Mouse (Mus musculus) CH12.LX (cell line): ENCODE results near the gene Nol9. TPM values are rescaled to one million over a fixed set of nuclear protein-coding genes. Genes with fewer than 3 reads are reported as not detected.

Experiments
- DNase-seq: peaks from one replicate; pipeline ENCODE4 v3.0.0-alpha.2; 2013; ENCODE audit errors: extremely low read depth
- H3K27ac ChIP-seq: 2 replicates; pipeline ENCODE4 v1.5.1; 2012; ENCODE audit warnings: low read depth, mild to moderate bottlenecking, control low read depth, moderate library complexity; ENCODE audit not compliant: insufficient read depth
- H3K27me3 ChIP-seq: replicated peaks from 2 replicates; pipeline ENCODE3; 2012; ENCODE audit warnings: inconsistent platforms
- H3K36me3 ChIP-seq, 2 experiments: replicated peaks in 1 of 2; 2 replicates each; pipeline versions ENCODE3 to v1.6.1; 2012; ENCODE audit warnings: inconsistent platforms in 1 of 2, low read length in 1 of 2, mild to moderate bottlenecking in 1 of 2, mixed read lengths in 1 of 2, moderate library complexity in 1 of 2; ENCODE audit not compliant: control insufficient read depth in 1 of 2, insufficient read depth in 1 of 2
- H3K4me1 ChIP-seq, 2 experiments: 2 replicates each; pipeline ENCODE4 v1.6.1; 2012; ENCODE audit warnings: inconsistent platforms in 1 of 2, moderate library complexity in 1 of 2; ENCODE audit not compliant: insufficient read depth in 2 of 2, control insufficient read depth in 1 of 2
- H3K4me2 ChIP-seq: 2 replicates; pipeline ENCODE4 v1.6.1; 2012; ENCODE audit warnings: low read depth, mild to moderate bottlenecking, control low read depth; ENCODE audit not compliant: poor library complexity, insufficient read depth, severe bottlenecking
- H3K4me3 ChIP-seq, 3 experiments: fragments of 150-350 bp in 1 of 3; sonication (generic) in 1 of 3; replicated peaks in 1 of 3; 2 replicates each; pipeline versions ENCODE3 to v1.5.1; 2011 to 2012; ENCODE audit warnings: low read depth in 2 of 3, low read length in 2 of 3, mild to moderate bottlenecking in 2 of 3, moderate library complexity in 2 of 3, control low read depth in 1 of 3, improper control_type of control experiment in 1 of 3, inconsistent platforms in 1 of 3, mixed read lengths in 1 of 3; ENCODE audit not compliant: poor library complexity in 1 of 3
- H3K79me2 ChIP-seq: replicated peaks from 2 replicates; pipeline ENCODE4 v1.6.1; 2012; ENCODE audit warnings: mild to moderate bottlenecking, moderate library complexity; ENCODE audit not compliant: control insufficient read depth, poor library complexity, insufficient read depth, severe bottlenecking; ENCODE audit errors: extremely low read depth
- H3K9ac ChIP-seq: 2 replicates; pipeline ENCODE4 v1.6.1; 2012; ENCODE audit warnings: low read depth, mild to moderate bottlenecking, control low read depth, moderate library complexity; ENCODE audit not compliant: insufficient read depth
- H3K9me3 ChIP-seq: replicated peaks from 2 replicates; pipeline ENCODE3; 2012; ENCODE audit warnings: low read length, inconsistent platforms, mixed read lengths
- BHLHE40 ChIP-seq: IDR thresholded peaks from 2 replicates; pipeline ENCODE4 v1.6.1; 2011; ENCODE audit warnings: mild to moderate bottlenecking, low read depth, low read length, improper control_type of control experiment
- CTCF ChIP-seq, 2 experiments: IDR thresholded peaks in 1 of 2; conservative IDR thresholded peaks in 1 of 2; 2 replicates each; pipeline ENCODE4 v1.5.1; 2011 to 2012; ENCODE audit warnings: low read depth in 2 of 2, low read length in 2 of 2, improper control_type of control experiment in 1 of 2, inconsistent platforms in 1 of 2, mild to moderate bottlenecking in 1 of 2, moderate library complexity in 1 of 2
- E2F4 ChIP-seq: IDR thresholded peaks from 2 replicates; pipeline ENCODE4 v1.6.1; 2011; ENCODE audit warnings: low read depth, low read length, improper control_type of control experiment; ENCODE audit not compliant: insufficient replicate concordance
- ELF1 ChIP-seq: IDR thresholded peaks from 2 replicates; pipeline ENCODE4 v1.6.1; 2014; ENCODE audit warnings: low read depth, mild to moderate bottlenecking, inconsistent platforms, low read length, improper control_type of control experiment
- ETS1 ChIP-seq: conservative IDR thresholded peaks from 2 replicates; pipeline ENCODE4 v1.6.1; 2012; ENCODE audit warnings: low read depth, mild to moderate bottlenecking, inconsistent platforms, low read length, improper control_type of control experiment, moderate library complexity
- GABPA ChIP-seq: IDR thresholded peaks from 2 replicates; pipeline ENCODE4 v1.6.1; 2012; ENCODE audit warnings: low read depth, low read length, improper control_type of control experiment, inconsistent platforms; ENCODE audit not compliant: insufficient replicate concordance
- HCFC1 ChIP-seq: IDR thresholded peaks from 2 replicates; pipeline ENCODE4 v1.6.1; 2012; ENCODE audit warnings: low read depth, mild to moderate bottlenecking, inconsistent platforms, low read length, improper control_type of control experiment
- MAX ChIP-seq: IDR thresholded peaks from 2 replicates; pipeline ENCODE4 v1.6.1; 2011; ENCODE audit warnings: low read length, improper control_type of control experiment
- MEF2A ChIP-seq: IDR thresholded peaks from 2 replicates; pipeline ENCODE4 v1.6.1; 2014; ENCODE audit warnings: low read depth, mild to moderate bottlenecking, inconsistent platforms, low read length, improper control_type of control experiment, borderline replicate concordance
- MXI1 ChIP-seq: IDR thresholded peaks from 2 replicates; pipeline ENCODE4 v1.6.1; 2011; ENCODE audit warnings: mild to moderate bottlenecking, low read depth, low read length, improper control_type of control experiment
- MYC ChIP-seq: IDR thresholded peaks from 2 replicates; pipeline ENCODE4 v1.6.1; 2011; ENCODE audit warnings: low read depth, mild to moderate bottlenecking, improper control_type of control experiment, low read length
- NELFE ChIP-seq: IDR thresholded peaks from 2 replicates; pipeline ENCODE4 v1.6.1; 2011; ENCODE audit warnings: low read depth, low read length, improper control_type of control experiment
- PAX5 ChIP-seq: IDR thresholded peaks from 2 replicates; pipeline ENCODE4 v1.6.1; 2012; ENCODE audit warnings: low read length, inconsistent platforms, mixed read lengths
- POLR2A ChIP-seq: IDR thresholded peaks from 2 replicates; pipeline ENCODE4 v1.6.1; 2011; ENCODE audit warnings: low read depth, mild to moderate bottlenecking, improper control_type of control experiment, low read length
- POLR2AphosphoS2 ChIP-seq: IDR thresholded peaks from 2 replicates; pipeline ENCODE4 v1.6.1; 2011; ENCODE audit warnings: low read depth, low read length, improper control_type of control experiment
- RAD21 ChIP-seq: IDR thresholded peaks from 2 replicates; pipeline ENCODE4 v1.6.1; 2011; ENCODE audit warnings: low read depth, mild to moderate bottlenecking, low read length, improper control_type of control experiment, moderate library complexity
- SIN3A ChIP-seq: IDR thresholded peaks from 2 replicates; pipeline ENCODE4 v1.6.1; 2012; ENCODE audit warnings: low read length, improper control_type of control experiment, inconsistent platforms
- SMC3 ChIP-seq: IDR thresholded peaks from 2 replicates; pipeline ENCODE4 v1.6.1; 2011; ENCODE audit warnings: low read depth, low read length, improper control_type of control experiment
- TBP ChIP-seq: conservative IDR thresholded peaks from 2 replicates; pipeline ENCODE4 v1.6.1; 2011; ENCODE audit warnings: low read depth, low read length, improper control_type of control experiment
- USF1 ChIP-seq: IDR thresholded peaks from 2 replicates; pipeline ENCODE4 v1.6.1; 2014; ENCODE audit warnings: low read depth, mild to moderate bottlenecking, inconsistent platforms, low read length, improper control_type of control experiment
- USF2 ChIP-seq: conservative IDR thresholded peaks from 2 replicates; pipeline ENCODE4 v1.6.1; 2011; ENCODE audit warnings: low read depth, low read length, improper control_type of control experiment
- ZC3H11A ChIP-seq: IDR thresholded peaks from 2 replicates; pipeline ENCODE4 v1.6.1; 2012; ENCODE audit warnings: low read depth, mild to moderate bottlenecking, inconsistent platforms, low read length, improper control_type of control experiment
- dilution Hi-C: fragments of 300-500 bp; cut with MboI; formaldehyde crosslinking; loops from 2 replicates; pipeline ENCODE4 v1.14.3; 2020; ENCODE audit warnings: low sequenced_read_pairs; ENCODE audit not compliant: extremely low pct_unique_long_range_greater_than_20kb, extremely low pct_ligation_motif_present
- in situ Hi-C: fragments of 300-500 bp; cut with MboI; formaldehyde crosslinking; loops from 3 replicates; pipeline ENCODE4 v1.14.3; 2019; ENCODE audit warnings: low sequenced_read_pairs, low pct_ligation_motif_present, low pct_unique_long_range_greater_than_20kb, mixed read lengths
- polyA plus RNA-seq: library from polyadenylated mRNA; unstranded; fragments of >175 nt; gene quantifications from 2 replicates; pipeline ENCODE4 v1.2.1, GENCODE M21; 2012; ENCODE audit warnings: low read depth; ENCODE audit not compliant: insufficient read length
- total RNA-seq, 2 experiments: library from RNA; depleted of rRNA; stranded (reverse); fragments of 300-350 nt in 1 of 2; fragments of >200 nt in 1 of 2; gene quantifications; 2 replicates each; pipeline ENCODE4 v1.2.3; 2012 to 2014

The Nol9 gene
- total and polyA plus RNA-seq, 3 experiments: 44.7 to 60.5 (median 44.8) TPM

GRCm38 (mm10) chr4:152000906-152001305, 38.2 kb upstream of the Nol9 start:
- in situ Hi-C loops (no loop called here), dilution Hi-C loops (no loop called here)
- TF ChIP-seq ETS1: no peak
- no peak for TF ChIP-seq MEF2A
- no peak for TF ChIP-seq MXI1
- TF ChIP-seq USF2: no peak
- TF ChIP-seq ELF1: no peak
- no peak for TF ChIP-seq TBP
- no peak for TF ChIP-seq BHLHE40
- no peak for TF ChIP-seq USF1
- TF ChIP-seq POLR2AphosphoS2: no peak
- TF ChIP-seq MYC: no peak
- TF ChIP-seq E2F4: no peak
- TF ChIP-seq ZC3H11A: no peak
- TF ChIP-seq POLR2A: no peak
- no peak overlapping the region for H3K9ac ChIP-seq
- H3K36me3 ChIP-seq: no peaks in the 10 kb centered on the region
- no peak for DNase-seq
- H3K4me1 ChIP-seq: peaks cover 5 to 10% of the 10 kb centered on the region in 2 experiments; a peak in 3 of 4 replicates
- H3K9me3 ChIP-seq: no peaks in the 10 kb centered on the region
- no peak overlapping the region for H3K27ac ChIP-seq
- peaks cover 15% of the 10 kb centered on the region for H3K27me3 ChIP-seq
- no peaks in the 10 kb centered on the region for H3K79me2 ChIP-seq
- H3K4me2 ChIP-seq: no peak overlapping the region
- no peak overlapping the region for H3K4me3 ChIP-seq

- TF ChIP-seq MYC: peak; percentile 26; the same call in 1 of the 2 replicates
- TF ChIP-seq MXI1: no peak
- TF ChIP-seq, all 38 proteins: peak for 1
- dilution Hi-C loops (no loop called here), in situ Hi-C loops (no loop called here)
- no peak overlapping the region for H3K4me3 ChIP-seq
- no peaks in the 10 kb centered on the region for H3K79me2 ChIP-seq
- no peak overlapping the region for H3K9ac ChIP-seq
- peaks cover 15% of the 10 kb centered on the region for H3K27me3 ChIP-seq
- H3K4me2 ChIP-seq: no peak overlapping the region
- DNase-seq: no peak
- H3K4me1 ChIP-seq: peaks cover 5 to 10% of the 10 kb centered on the region in 2 experiments; a peak in 3 of 4 replicates
- no peaks in the 10 kb centered on the region for H3K9me3 ChIP-seq
- no peak overlapping the region for H3K27ac ChIP-seq
- no peaks in the 10 kb centered on the region for H3K36me3 ChIP-seq
Observed at GRCm38 (mm10) chr4:152001335-152001734, 37.8 kb upstream of the Nol9 start.

- in situ Hi-C loops: no loop called here
- Histone ChIP-seq H3K27me3 (peaks cover 14% of the 10 kb centered on the region), H3K9ac (no peak overlapping the region), H3K9me3 (no peaks in the 10 kb centered on the region), H3K36me3 (no peaks in the 10 kb centered on the region), H3K4me1 (peaks cover 5 to 8% of the 10 kb centered on the region in 2 experiments; a peak in 3 of 4 replicates), H3K4me3 (no peak overlapping the region), H3K27ac (no peak overlapping the region), H3K4me2 (no peak overlapping the region), H3K79me2 (no peaks in the 10 kb centered on the region)
- DNase-seq: no peak
- dilution Hi-C loops: no loop called here
- no peak for TF ChIP-seq PAX5
- TF ChIP-seq GABPA: no peak
- TF ChIP-seq CTCF (conservative IDR thresholded peaks at IDR 0.05 in 1 of 2, IDR thresholded peaks at IDR 0.05 in 1 of 2; ENCODE audit: low read depth in 2 of 2, low read length in 2 of 2): no peak
- TF ChIP-seq BHLHE40: no peak
- TF ChIP-seq SIN3A: no peak
- TF ChIP-seq NELFE: no peak
- TF ChIP-seq TBP: no peak
- no peak for TF ChIP-seq MEF2A
- no peak for TF ChIP-seq SMC3
- no peak for TF ChIP-seq ZC3H11A
- TF ChIP-seq ETS1: no peak
- no peak for TF ChIP-seq HCFC1
- no peak for TF ChIP-seq MAX
- no peak for TF ChIP-seq POLR2AphosphoS2
- TF ChIP-seq ELF1: no peak
- no peak for TF ChIP-seq RAD21
- TF ChIP-seq USF2: no peak
Observed at GRCm38 (mm10) chr4:152002063-152002462, 37.1 kb upstream of the Nol9 start.
